Mouse (Mus musculus) heart, embryonic 15.5 days (tissue): ENCODE results near the gene Tnpo3. TPM values are rescaled to one million over a fixed set of nuclear protein-coding genes. Genes with fewer than 3 reads are reported as not detected.

Experiments used
- ATAC-seq: fragments of 200-750 bp; cut with Nextera tagmentation; replicated peaks from 2 replicates; pipeline ENCODE4 v1.8.0; 2017; ENCODE audit warnings: low read depth, moderate TSS enrichment; ENCODE audit not compliant: insufficient number of reproducible peaks, insufficient read depth, low FRiP score
- H3K27ac ChIP-seq: fragments of 300-500 bp; sonication (generic); 2 replicates; pipeline ENCODE4 v1.5.1; 2015; ENCODE audit warnings: mild to moderate bottlenecking, inconsistent platforms
- H3K27me3 ChIP-seq: fragments of 300-500 bp; sonication (generic); 2 replicates; pipeline ENCODE4 v1.6.1; 2015; ENCODE audit warnings: inconsistent platforms
- H3K36me3 ChIP-seq: fragments of 300-500 bp; sonication (generic); 2 replicates; pipeline ENCODE4 v1.6.1; 2015; ENCODE audit warnings: mild to moderate bottlenecking, inconsistent platforms
- H3K4me1 ChIP-seq: fragments of 300-500 bp; sonication (generic); replicated peaks from 2 replicates; pipeline ENCODE4 v1.6.1; 2015; ENCODE audit warnings: inconsistent platforms
- H3K4me2 ChIP-seq: fragments of 300-500 bp; sonication (generic); 2 replicates; pipeline ENCODE4 v1.6.1; 2015; ENCODE audit warnings: inconsistent platforms, mild to moderate bottlenecking, moderate library complexity
- H3K4me3 ChIP-seq: fragments of 300-500 bp; sonication (generic); 2 replicates; pipeline ENCODE4 v1.5.1; 2015; ENCODE audit warnings: mild to moderate bottlenecking, inconsistent platforms
- H3K9ac ChIP-seq: fragments of 300-500 bp; sonication (generic); 2 replicates; pipeline ENCODE4 v1.6.1; 2015; ENCODE audit warnings: mild to moderate bottlenecking, inconsistent platforms
- H3K9me3 ChIP-seq: fragments of 300-500 bp; sonication (generic); replicated peaks from 2 replicates; pipeline ENCODE4 v1.6.1; 2016; ENCODE audit warnings: inconsistent platforms
- WGBS: fragments of 180-500 bp; shearing (Covaris S2); methylation state at CpG from one replicate; pipeline ENCODE4 v1.1.7; 2015; ENCODE audit warnings: mixed read lengths; 5-methylcytosine and 5-hydroxymethylcytosine counted together
- polyA plus RNA-seq: library from polyadenylated mRNA; unstranded; fragments of >200 nt; fragmentation: Nextera tagmentation; extraction: Ambion mirVana; gene quantifications from 2 replicates; pipeline ENCODE4 v1.2.1, GENCODE M21; 2015

The Tnpo3 gene
- polyA plus RNA-seq, 1 experiment from 2014 or later = 55.1 TPM

GRCm38 (mm10) chr6:29540223-29540622 lies 69.5 kb downstream of the Tnpo3 start:
- WGBS = 85% methylated on average over 6 of the region's 6 CpGs
- peaks cover 7% of the 10 kb centered on the region for H3K4me1 ChIP-seq
- no peaks in the 10 kb centered on the region for H3K27me3 ChIP-seq
- ATAC-seq = no peak
- H3K4me3 ChIP-seq = no peak overlapping the region
- peaks cover 39% of the 10 kb centered on the region for H3K36me3 ChIP-seq
- no peaks in the 10 kb centered on the region for H3K9me3 ChIP-seq
- H3K27ac ChIP-seq = no peak overlapping the region
- no peak overlapping the region for H3K4me2 ChIP-seq
- H3K9ac ChIP-seq = no peak overlapping the region

- Histone ChIP-seq H3K4me3 (no peak overlapping the region), H3K4me2 (no peak overlapping the region), H3K9me3 (no peaks in the 10 kb centered on the region), H3K36me3 (peaks cover 32% of the 10 kb centered on the region), H3K4me1 (peaks cover 9% of the 10 kb centered on the region), H3K27me3 (no peaks in the 10 kb centered on the region), H3K9ac (no peak overlapping the region), H3K27ac (no peak overlapping the region)
- ATAC-seq = no peak
- WGBS = 83% methylated on average over 8 of the region's 8 CpGs
These were observed 70.2 kb downstream of the Tnpo3 start for GRCm38 (mm10) chr6:29539502-29539901.

GRCm38 (mm10) chr6:29537221-29537620 lies 72.5 kb downstream of the Tnpo3 start:
- WGBS = 82% methylated on average over 3 of the region's 3 CpGs
- Histone ChIP-seq H3K27me3 (no peaks in the 10 kb centered on the region), H3K36me3 (peaks cover 13% of the 10 kb centered on the region), H3K4me3 (no peak overlapping the region), H3K4me2 (no peak overlapping the region), H3K9me3 (no peaks in the 10 kb centered on the region), H3K27ac (no peak overlapping the region), H3K9ac (no peak overlapping the region), H3K4me1 (peaks cover 9% of the 10 kb centered on the region)
- ATAC-seq = no peak

- Histone ChIP-seq H3K9ac (no peak overlapping the region), H3K36me3 (peaks cover 8% of the 10 kb centered on the region), H3K4me3 (no peak overlapping the region), H3K4me1 (peaks cover 9% of the 10 kb centered on the region), H3K27ac (no peak overlapping the region), H3K9me3 (no peaks in the 10 kb centered on the region), H3K4me2 (no peak overlapping the region), H3K27me3 (no peaks in the 10 kb centered on the region)
- ATAC-seq = no peak
- WGBS = 67% methylated on average over 4 of the region's 4 CpGs
These were observed 73.0 kb downstream of the Tnpo3 start for GRCm38 (mm10) chr6:29536651-29537193.

GRCm38 (mm10) chr6:29535316-29535715 lies 74.4 kb downstream of the Tnpo3 start:
- no peak overlapping the region for H3K27ac ChIP-seq
- no peak overlapping the region for H3K9ac ChIP-seq
- ATAC-seq = peak; percentile 58; the same call in 1 of the 2 replicates

GRCm38 (mm10) chr6:29530050-29530449 lies 79.6 kb downstream of the Tnpo3 start:
- Histone ChIP-seq H3K36me3 (no peaks in the 10 kb centered on the region), H3K4me3 (no peak overlapping the region), H3K4me2 (no peak overlapping the region), H3K27me3 (peaks cover 26% of the 10 kb centered on the region), H3K9ac (no peak overlapping the region), H3K9me3 (no peaks in the 10 kb centered on the region), H3K4me1 (peaks cover 40% of the 10 kb centered on the region), H3K27ac (no peak overlapping the region)
- no peak for ATAC-seq
- WGBS = 58% methylated on average over 4 of the region's 4 CpGs

More at GRCm38 (mm10) chr6:29535316-29535715, 74.4 kb downstream of the Tnpo3 start:
- H3K4me2 ChIP-seq = no peak overlapping the region
- H3K4me3 ChIP-seq = no peak overlapping the region
- H3K4me1 ChIP-seq = peaks cover 9% of the 10 kb centered on the region
- H3K9me3 ChIP-seq = no peaks in the 10 kb centered on the region
- H3K27me3 ChIP-seq = no peaks in the 10 kb centered on the region
- no peaks in the 10 kb centered on the region for H3K36me3 ChIP-seq
- WGBS = 39% methylated on average over 6 of the region's 6 CpGs

- no peaks in the 10 kb centered on the region for H3K9me3 ChIP-seq
- peak overlapping the region; percentile 90 for H3K4me2 ChIP-seq
- 16% methylated on average over 2 of the region's 2 CpGs for WGBS
- H3K27me3 ChIP-seq = peaks cover 26% of the 10 kb centered on the region
- no peak for ATAC-seq
- H3K4me3 ChIP-seq = peak overlapping the region; percentile 30
- no peaks in the 10 kb centered on the region for H3K36me3 ChIP-seq
- no peak overlapping the region for H3K9ac ChIP-seq
- peaks cover 40% of the 10 kb centered on the region for H3K4me1 ChIP-seq
- 0 out of 2 replicates have a peak overlapping the region, but pooled peaks have one; percentile 36 for H3K27ac ChIP-seq
These were observed 80.3 kb downstream of the Tnpo3 start for GRCm38 (mm10) chr6:29529444-29529820.

GRCm38 (mm10) chr6:29528561-29529443 lies 80.9 kb downstream of the Tnpo3 start:
- 0 out of 2 replicates have a peak overlapping the region, but pooled peaks have one; percentile 36 for H3K27ac ChIP-seq
- WGBS = 16% methylated on average over 13 of the region's 13 CpGs
- no peaks in the 10 kb centered on the region for H3K36me3 ChIP-seq
- H3K4me3 ChIP-seq = peak overlapping the region; percentile 65
- H3K4me2 ChIP-seq = peak overlapping the region; percentile 90
- ATAC-seq = 0 out of 2 replicates have a peak, but pooled peaks have one; percentile 44
- no peak overlapping the region for H3K9ac ChIP-seq
- peaks cover 26% of the 10 kb centered on the region for H3K27me3 ChIP-seq
- H3K4me1 ChIP-seq = peaks cover 40% of the 10 kb centered on the region
- H3K9me3 ChIP-seq = no peaks in the 10 kb centered on the region

- no peak overlapping the region for H3K27ac ChIP-seq
- ATAC-seq = no peak
- peak overlapping the region; percentile 65 for H3K4me3 ChIP-seq
- H3K4me2 ChIP-seq = peak overlapping the region; percentile 90
- peaks cover 40% of the 10 kb centered on the region for H3K4me1 ChIP-seq
- no peaks in the 10 kb centered on the region for H3K36me3 ChIP-seq
- 10% methylated on average over 8 of the region's 8 CpGs for WGBS
- H3K27me3 ChIP-seq = peaks cover 26% of the 10 kb centered on the region
- H3K9me3 ChIP-seq = no peaks in the 10 kb centered on the region
- no peak overlapping the region for H3K9ac ChIP-seq
These were observed 81.6 kb downstream of the Tnpo3 start for GRCm38 (mm10) chr6:29528165-29528505.

- Histone ChIP-seq H3K4me2 (peak overlapping the region; percentile 90), H3K9me3 (no peaks in the 10 kb centered on the region), H3K4me3 (peak overlapping the region; percentile 65), H3K36me3 (no peaks in the 10 kb centered on the region), H3K9ac (peak overlapping the region; percentile 65; the same call in 1 of the 2 replicates), H3K4me1 (peaks cover 40% of the 10 kb centered on the region), H3K27me3 (peaks cover 26% of the 10 kb centered on the region), H3K27ac (no peak overlapping the region)
- ATAC-seq = no peak
- 6% methylated on average over 34 of the region's 34 CpGs for WGBS
These were observed 82.1 kb downstream of the Tnpo3 start for GRCm38 (mm10) chr6:29527361-29528164.
